Mouse (Mus musculus) thymus, postnatal 10 days (tissue): ENCODE measurements around the gene Sp1.

Experiments used
- DNase-seq, 2 experiments: peaks; one replicate each; pipeline ENCODE4 v3.0.0; 2021; ENCODE audit warnings: low spot score in 2 of 2

Gene Sp1

GRCm38 (mm10) chr15:102474520-102474919 is 68.6 kb downstream of the Sp1 start:
- DNase-seq: no peak

- no peak for DNase-seq
Observed at GRCm38 (mm10) chr15:102483136-102483535, 77.2 kb downstream of the Sp1 start.

GRCm38 (mm10) chr15:102485853-102486252 is 79.9 kb downstream of the Sp1 start:
- no peak for DNase-seq
